Mouse (Mus musculus) hindbrain, embryonic 10.5 days (tissue): ENCODE results near the gene Ppp3ca. TPM values are rescaled to one million over a fixed set of nuclear protein-coding genes. Genes with fewer than 3 reads are reported as not detected.

Source experiments
- DNase-seq: peaks from one replicate; pipeline ENCODE4 v3.0.0-alpha.2; 2017; ENCODE audit warnings: low spot score
- H3K27ac ChIP-seq: fragments of 300-500 bp; sonication (generic); 2 replicates; pipeline ENCODE4 v1.5.1; 2016; ENCODE audit warnings: mild to moderate bottlenecking, moderate library complexity
- H3K27me3 ChIP-seq: fragments of 300-500 bp; sonication (generic); 2 replicates; pipeline ENCODE4 v1.6.1; 2016; ENCODE audit warnings: mild to moderate bottlenecking; ENCODE audit not compliant: poor library complexity, insufficient read depth, severe bottlenecking
- H3K36me3 ChIP-seq: fragments of 300-500 bp; sonication (generic); 2 replicates; pipeline ENCODE4 v1.6.1; 2016; ENCODE audit warnings: mild to moderate bottlenecking, moderate library complexity
- H3K4me1 ChIP-seq: fragments of 300-500 bp; sonication (generic); replicated peaks from 2 replicates; pipeline ENCODE4 v1.6.1; 2016; ENCODE audit warnings: mild to moderate bottlenecking
- H3K4me3 ChIP-seq: fragments of 300-500 bp; sonication (generic); 2 replicates; pipeline ENCODE4 v1.5.1; 2016; ENCODE audit warnings: mild to moderate bottlenecking, moderate library complexity
- H3K9me3 ChIP-seq: fragments of 300-500 bp; sonication (generic); 2 replicates; pipeline ENCODE4 v1.6.1; 2016; ENCODE audit warnings: mild to moderate bottlenecking, moderate library complexity
- WGBS: fragments of 180-500 bp; shearing (Covaris S2); methylation state at CpG from one replicate; pipeline ENCODE4 v1.1.7; 2016; 5-methylcytosine and 5-hydroxymethylcytosine counted together
- polyA plus RNA-seq: library from polyadenylated mRNA; unstranded; fragments of >200 nt; fragmentation: Nextera tagmentation; extraction: Ambion mirVana; gene quantifications from 2 replicates; pipeline ENCODE4 v1.2.1, GENCODE M21; 2016

The Ppp3ca gene
- polyA plus RNA-seq, 1 experiment from 2014 or later = 44.0 TPM

GRCm38 (mm10) chr3:136866571-136866970, 196.6 kb downstream of the Ppp3ca start:
- DNase-seq = no peak
- Histone ChIP-seq H3K9me3 (no peaks in the 10 kb centered on the region), H3K27me3 (no peaks in the 10 kb centered on the region), H3K27ac (no peak overlapping the region), H3K36me3 (no peaks in the 10 kb centered on the region), H3K4me1 (no peaks in the 10 kb centered on the region), H3K4me3 (no peak overlapping the region)
- WGBS = 83% methylated on average over 3 of the region's 3 CpGs

- 88% methylated on average over 2 of the region's 2 CpGs for WGBS
Observed at GRCm38 (mm10) chr3:136867366-136867765, 197.4 kb downstream of the Ppp3ca start.

DNA sequence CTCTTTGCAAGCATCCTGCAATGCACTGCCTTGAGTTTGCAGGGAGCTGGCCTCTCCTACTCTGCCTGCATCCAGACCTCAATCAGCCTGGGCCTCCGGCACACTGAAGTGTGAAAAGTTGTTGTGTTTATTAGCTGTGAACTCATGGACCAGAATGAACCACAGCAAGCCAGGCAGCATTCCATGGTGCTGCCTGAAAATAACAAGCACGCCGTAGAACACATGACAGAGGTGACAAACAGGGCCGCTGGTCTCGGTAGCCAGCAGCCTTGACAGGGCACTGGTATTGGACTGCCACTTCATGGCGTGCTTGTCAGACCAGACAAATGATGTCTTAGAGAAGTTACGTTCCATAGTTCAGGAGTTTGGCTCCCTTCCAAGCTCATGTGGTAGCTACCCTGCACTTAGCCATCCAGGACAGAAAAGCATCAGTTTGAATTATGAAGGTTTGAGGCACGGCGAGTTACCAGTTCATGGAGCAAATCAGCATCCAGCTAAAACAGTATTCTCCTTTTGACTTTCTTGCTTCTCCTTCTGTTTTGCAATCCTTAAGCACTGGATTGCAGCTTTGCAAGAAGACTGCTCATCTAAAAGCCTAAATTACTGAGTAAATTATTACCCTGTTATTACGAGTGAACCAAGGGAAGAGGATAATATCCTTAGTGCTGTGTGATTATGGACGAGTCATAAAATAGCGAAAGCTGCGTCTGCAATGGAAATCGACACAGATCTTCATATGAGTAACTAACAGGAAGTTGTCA, 202.0 kb downstream of the Ppp3ca start:
- DNase-seq = no peak
- no peaks in the 10 kb centered on the region for H3K9me3 ChIP-seq
- WGBS = 89% methylated on average over 14 of the region's 14 CpGs

More at GRCm38 (mm10) chr3:136867366-136867765, 197.4 kb downstream of the Ppp3ca start:
- Histone ChIP-seq H3K27me3 (no peaks in the 10 kb centered on the region), H3K4me3 (no peak overlapping the region), H3K9me3 (no peaks in the 10 kb centered on the region), H3K27ac (no peak overlapping the region), H3K36me3 (no peaks in the 10 kb centered on the region), H3K4me1 (no peaks in the 10 kb centered on the region)
- DNase-seq = no peak

DNA sequence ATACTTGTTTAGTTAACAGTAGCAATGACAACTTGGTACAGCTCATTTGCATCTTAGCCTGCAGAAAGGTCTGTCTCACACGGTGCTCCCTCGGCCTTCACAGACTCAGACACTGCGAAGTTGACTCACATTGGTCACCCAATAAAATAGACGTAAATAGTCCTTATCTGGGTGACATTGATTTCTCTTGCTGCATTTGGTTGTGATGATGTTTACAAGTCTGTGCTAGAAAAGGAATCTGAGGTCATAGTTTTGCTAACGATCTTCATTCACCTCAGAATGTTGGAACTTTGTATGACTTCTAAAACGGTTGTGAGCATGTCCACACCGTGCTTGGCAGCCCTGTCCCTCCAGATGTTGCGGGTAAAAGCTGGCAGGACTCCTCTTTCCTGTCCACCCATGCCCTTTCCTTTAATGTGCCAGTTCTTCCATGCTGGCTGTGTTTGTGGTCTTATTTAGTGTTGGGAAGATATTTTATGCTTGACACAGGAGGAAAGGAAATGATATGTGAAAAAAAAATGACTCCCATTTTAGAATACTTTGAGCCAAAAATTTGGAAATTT, 202.7 kb downstream of the Ppp3ca start:
- no peak for DNase-seq
- Histone ChIP-seq H3K36me3 (no peaks in the 10 kb centered on the region), H3K27ac (no peak overlapping the region), H3K9me3 (no peaks in the 10 kb centered on the region), H3K4me3 (no peak overlapping the region), H3K27me3 (no peaks in the 10 kb centered on the region), H3K4me1 (no peaks in the 10 kb centered on the region)
- WGBS = 91% methylated on average over 8 of the region's 8 CpGs

More for the DNA sequence above, 202.0 kb downstream of the Ppp3ca start:
- no peaks in the 10 kb centered on the region for H3K27me3 ChIP-seq
- no peak overlapping the region for H3K4me3 ChIP-seq
- no peaks in the 10 kb centered on the region for H3K36me3 ChIP-seq
- no peak overlapping the region for H3K27ac ChIP-seq
- no peaks in the 10 kb centered on the region for H3K4me1 ChIP-seq

DNA sequence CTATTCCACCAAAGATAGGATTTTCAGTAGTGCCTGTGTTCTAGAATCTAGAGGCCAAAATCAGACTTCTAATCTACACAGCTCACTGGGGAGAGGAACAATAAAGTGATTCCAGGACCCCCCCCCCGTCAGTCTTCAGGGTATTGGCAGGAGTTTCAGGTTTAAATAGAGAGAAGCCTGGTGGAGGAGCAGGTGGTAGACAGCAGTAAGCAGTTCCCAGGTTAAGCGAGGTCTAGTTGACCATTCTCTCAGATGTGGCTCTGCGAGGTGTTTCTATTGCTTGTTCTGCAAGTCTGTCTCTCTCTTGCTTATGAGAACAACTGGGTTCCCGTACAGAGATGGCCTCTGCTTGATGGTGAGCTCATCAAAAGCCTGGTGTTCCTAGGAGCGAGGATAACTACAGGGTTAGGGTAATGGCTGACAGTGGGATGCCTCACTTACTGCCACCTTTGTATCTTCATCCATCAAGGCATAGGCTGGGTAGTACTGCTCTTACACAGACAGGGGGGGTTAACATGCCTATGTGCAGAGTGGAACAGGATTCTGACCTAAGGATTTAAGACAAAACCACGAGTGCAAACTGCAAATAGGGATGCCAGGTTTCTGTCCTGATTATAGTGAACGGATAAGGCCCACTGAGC, 204.0 kb downstream of the Ppp3ca start:
- no peak for DNase-seq
- H3K27ac ChIP-seq = no peak overlapping the region
- H3K27me3 ChIP-seq = no peaks in the 10 kb centered on the region
- 89% methylated on average over 7 of the region's 7 CpGs for WGBS
- no peak overlapping the region for H3K4me3 ChIP-seq
- no peaks in the 10 kb centered on the region for H3K36me3 ChIP-seq
- no peaks in the 10 kb centered on the region for H3K4me1 ChIP-seq
- H3K9me3 ChIP-seq = no peaks in the 10 kb centered on the region

- WGBS = 76% methylated on average over 5 of the region's 5 CpGs
- Histone ChIP-seq H3K27me3 (no peaks in the 10 kb centered on the region), H3K36me3 (no peaks in the 10 kb centered on the region), H3K9me3 (no peaks in the 10 kb centered on the region), H3K4me3 (no peak overlapping the region), H3K4me1 (no peaks in the 10 kb centered on the region), H3K27ac (no peak overlapping the region)
- no peak for DNase-seq
Observed at GRCm38 (mm10) chr3:136874566-136874965, 204.6 kb downstream of the Ppp3ca start.

DNA sequence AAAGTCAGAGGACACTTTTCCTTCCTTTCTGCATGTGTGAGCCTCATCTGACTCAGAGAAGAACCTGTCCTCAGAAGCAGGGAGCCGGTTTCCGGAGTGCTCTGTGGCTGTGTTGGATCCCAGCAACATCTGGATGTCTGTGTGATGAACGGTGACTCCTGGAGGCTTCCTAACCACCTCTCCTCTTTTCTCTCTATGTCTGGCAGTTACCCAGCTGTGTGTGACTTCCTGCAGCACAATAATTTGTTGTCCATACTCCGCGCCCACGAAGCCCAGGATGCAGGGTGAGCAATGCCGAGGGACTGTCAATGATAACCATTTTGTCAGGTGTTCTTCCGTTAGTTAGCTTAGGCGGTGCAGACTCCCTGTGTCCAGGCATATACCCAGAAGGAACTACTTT, 217.8 kb downstream of the Ppp3ca start:
- H3K4me3 ChIP-seq = no peak overlapping the region
- H3K4me1 ChIP-seq = peaks cover 10% of the 10 kb centered on the region; the same call in 1 of the 2 replicates
- H3K27me3 ChIP-seq = no peaks in the 10 kb centered on the region
- no peaks in the 10 kb centered on the region for H3K9me3 ChIP-seq
- no peak overlapping the region for H3K27ac ChIP-seq
- WGBS = 91% methylated on average over 9 of the region's 9 CpGs
- DNase-seq = no peak
- H3K36me3 ChIP-seq = peaks cover 4% of the 10 kb centered on the region; the same call in 1 of the 2 replicates

GRCm38 (mm10) chr3:136892140-136892539, 222.2 kb downstream of the Ppp3ca start:
- WGBS = 72% methylated on average over 3 of the region's 3 CpGs
- DNase-seq = no peak
- Histone ChIP-seq H3K27ac (no peak overlapping the region), H3K9me3 (no peaks in the 10 kb centered on the region), H3K4me1 (peaks cover 16% of the 10 kb centered on the region; the same call in 1 of the 2 replicates), H3K27me3 (no peaks in the 10 kb centered on the region), H3K4me3 (no peak overlapping the region), H3K36me3 (peaks cover 15% of the 10 kb centered on the region)

DNA sequence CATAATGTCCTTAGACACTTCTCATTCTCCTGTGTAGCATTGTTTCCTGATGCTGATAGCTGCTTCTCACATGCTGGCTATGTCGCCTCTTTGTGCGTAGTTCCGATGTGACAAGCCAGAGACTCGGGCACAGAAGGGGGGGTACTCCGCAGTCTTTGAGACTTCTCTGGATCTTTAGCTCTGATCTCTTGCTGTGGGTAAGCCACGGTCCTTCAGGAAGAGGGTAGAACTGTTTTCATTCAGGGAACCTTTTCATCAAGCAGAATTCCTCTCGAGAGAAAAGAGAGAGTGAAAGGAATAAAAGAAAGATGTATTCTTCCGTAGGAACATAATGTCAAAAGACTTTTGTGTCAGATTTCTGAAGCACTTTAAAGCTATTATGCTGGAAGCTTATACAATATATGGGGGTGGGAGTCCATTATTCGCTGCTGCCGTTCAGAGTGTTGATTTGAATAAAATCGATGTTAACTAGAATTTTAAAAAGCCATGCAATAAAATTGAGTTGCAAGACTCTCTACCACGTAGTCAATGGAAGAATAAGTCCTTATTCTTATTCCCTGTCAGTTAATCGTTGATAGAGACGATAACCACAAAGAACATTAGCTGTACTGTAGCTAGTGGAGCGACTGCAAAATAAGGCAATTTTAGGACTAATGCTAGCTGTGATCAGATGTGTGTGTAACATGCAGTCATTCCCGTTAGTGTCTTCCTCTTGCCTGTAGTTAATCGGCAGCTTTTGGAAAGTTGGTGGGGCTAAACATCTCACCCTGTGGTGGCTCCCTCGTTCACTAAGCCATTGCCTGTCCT, 223.9 kb downstream of the Ppp3ca start:
- 52% methylated on average over 18 of the region's 18 CpGs for WGBS
- Histone ChIP-seq H3K4me1 (peaks cover 16% of the 10 kb centered on the region; the same call in 1 of the 2 replicates), H3K27ac (no peak overlapping the region), H3K36me3 (peaks cover 15% of the 10 kb centered on the region), H3K27me3 (no peaks in the 10 kb centered on the region), H3K4me3 (no peak overlapping the region), H3K9me3 (no peaks in the 10 kb centered on the region)
- DNase-seq = no peak

- DNase-seq = no peak
- Histone ChIP-seq H3K27me3 (no peaks in the 10 kb centered on the region), H3K27ac (no peak overlapping the region), H3K36me3 (peaks cover 15% of the 10 kb centered on the region), H3K4me1 (peaks cover 21% of the 10 kb centered on the region; the same call in 1 of the 2 replicates), H3K4me3 (no peak overlapping the region), H3K9me3 (no peaks in the 10 kb centered on the region)
Observed at GRCm38 (mm10) chr3:136895498-136895897, 225.6 kb downstream of the Ppp3ca start.

GRCm38 (mm10) chr3:136896276-136896675, 226.4 kb downstream of the Ppp3ca start:
- H3K27ac ChIP-seq = no peak overlapping the region
- peaks cover 14% of the 10 kb centered on the region for H3K36me3 ChIP-seq
- 92% methylated on average over 4 of the region's 4 CpGs for WGBS
- DNase-seq = no peak
- peaks cover 21% of the 10 kb centered on the region; the same call in 1 of the 2 replicates for H3K4me1 ChIP-seq
- no peak overlapping the region for H3K4me3 ChIP-seq
- no peaks in the 10 kb centered on the region for H3K27me3 ChIP-seq
- no peaks in the 10 kb centered on the region for H3K9me3 ChIP-seq

DNA sequence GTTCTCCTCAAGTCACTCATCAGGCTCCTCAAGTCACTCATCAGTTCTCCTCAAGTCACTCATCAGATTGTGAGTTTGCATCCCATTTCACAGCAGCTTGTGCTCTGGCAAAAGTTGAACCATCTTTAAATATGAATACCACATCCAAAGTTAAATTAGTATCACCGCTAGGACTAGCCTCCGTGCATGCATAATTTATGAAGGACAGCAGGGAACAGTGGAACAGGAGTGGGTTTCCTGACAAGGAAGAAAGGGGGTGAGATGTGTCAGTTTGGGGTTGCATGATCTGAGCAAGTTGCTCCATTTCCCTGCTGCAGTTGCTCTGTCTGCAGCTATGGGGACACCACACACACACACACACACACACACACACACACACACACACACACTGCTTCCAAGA, 229.8 kb downstream of the Ppp3ca start:
- Histone ChIP-seq H3K27me3 (no peaks in the 10 kb centered on the region), H3K27ac (no peak overlapping the region), H3K9me3 (no peaks in the 10 kb centered on the region), H3K4me1 (0 out of 2 replicates have a peak, but pooled peaks cover 5% of the 10 kb centered on the region), H3K4me3 (no peak overlapping the region), H3K36me3 (peaks cover 11% of the 10 kb centered on the region)
- no peak for DNase-seq
- 64% methylated on average over 2 of the region's 2 CpGs for WGBS
